ENCODE assay signal across 9 mouse cellular contexts in genomic region chr2:165407700-165408301, GRCm38 (mm10). TPM values are rescaled to one million over a fixed set of nuclear protein-coding genes. Genes with fewer than 3 reads are reported as not detected.
DNase-seq lines count a peak whose midpoint lies in the region; ATAC-seq and TF ChIP-seq lines count a peak whose summit lies in the region.
"Had no signal": no experiment of that assay in that cellular context is flagged by ENCODE, and none has a peak within 500 bp of the region (broad histone marks: within the 10 kb centered on the region; RNA-seq: fewer than 3 reads in every experiment).

No protein-coding gene starts in this region.

- no peak overlapping the region for H3K27ac ChIP-seq in intestine, postnatal 0 days (ENCODE audit: low read depth, low read length)
- H3K27ac ChIP-seq in intestine, embryonic 16.5 days (ENCODE audit: low read length), result no peak overlapping the region
- H3K27ac ChIP-seq: embryonic facial prominence, embryonic 15.5 days had no signal

- no peaks in the 10 kb centered on the region for H3K36me3 ChIP-seq in intestine, postnatal 0 days (ENCODE audit: control insufficient read depth, insufficient read depth)
- H3K36me3 ChIP-seq in intestine, embryonic 16.5 days (ENCODE audit: control insufficient read depth, insufficient read depth, low read length), result no peaks in the 10 kb centered on the region
- H3K36me3 ChIP-seq: embryonic facial prominence, embryonic 15.5 days had no signal

- intact Hi-C loops in left cerebral cortex, postnatal 36 days (cut with DNase I), result loop anchor here (2.0 kb wide), 1 partner anchor 17 kb away; no protein-coding TSS in a partner anchor

- H3K27me3 ChIP-seq in intestine, postnatal 0 days (replicated peaks; ENCODE audit: control insufficient read depth, insufficient read depth, low read length), result no peaks in the 10 kb centered on the region
- no peaks in the 10 kb centered on the region for H3K27me3 ChIP-seq in intestine, embryonic 16.5 days (replicated peaks; ENCODE audit: control insufficient read depth, insufficient read depth, low read length)
- H3K27me3 ChIP-seq: embryonic facial prominence, embryonic 15.5 days had no signal

- H3K4me3 ChIP-seq in intestine, postnatal 0 days (ENCODE audit: low read depth, low read length), result no peak overlapping the region
- H3K4me3 ChIP-seq in intestine, embryonic 16.5 days (ENCODE audit: low read length), result no peak overlapping the region
- H3K4me3 ChIP-seq: embryonic facial prominence, embryonic 15.5 days had no signal

- H3K4me2 ChIP-seq in intestine, postnatal 0 days (replicated peaks; ENCODE audit: low read depth), result no peak overlapping the region
- H3K4me2 ChIP-seq in intestine, embryonic 16.5 days (ENCODE audit: low read depth, low read length), result no peak overlapping the region
- H3K4me2 ChIP-seq: embryonic facial prominence, embryonic 15.5 days had no signal

- no peaks in the 10 kb centered on the region for H3K9me3 ChIP-seq in intestine, postnatal 0 days (ENCODE audit: control insufficient read depth)
- no peaks in the 10 kb centered on the region for H3K9me3 ChIP-seq in intestine, embryonic 16.5 days (ENCODE audit: control insufficient read depth, low read length)
- H3K9me3 ChIP-seq: embryonic facial prominence, embryonic 15.5 days had no signal

- ATAC-seq in intestine, postnatal 0 days, result no peak
- ATAC-seq in intestine, embryonic 16.5 days, result no peak
- 0 out of 2 replicates have a peak, but pooled peaks have one; percentile 30 for ATAC-seq in neutrophil, adult 5-6 weeks (ENCODE audit: extremely low read depth, insufficient number of reproducible peaks, low FRiP score, poor library complexity, severe bottlenecking)

- H3K4me1 ChIP-seq in intestine, postnatal 0 days (replicated peaks; ENCODE audit: control insufficient read depth, insufficient read depth, low read length), result no peaks in the 10 kb centered on the region
- peaks cover 7% of the 10 kb centered on the region; the same call in 1 of the 2 replicates for H3K4me1 ChIP-seq in intestine, embryonic 16.5 days (ENCODE audit: control insufficient read depth, insufficient read depth, low read length)
- H3K4me1 ChIP-seq: embryonic facial prominence, embryonic 15.5 days had no signal

- H3K9ac ChIP-seq in intestine, postnatal 0 days (ENCODE audit: low read depth, low read length), result no peak overlapping the region
- no peak overlapping the region for H3K9ac ChIP-seq in intestine, embryonic 16.5 days (ENCODE audit: low read depth, low read length)
- H3K9ac ChIP-seq: embryonic facial prominence, embryonic 15.5 days had no signal

- TF ChIP-seq CTCF in intestine, postnatal 0 days (IDR thresholded peaks at IDR 0.05; ENCODE audit: low read depth), result peak; percentile 77

- 43% methylated on average over 10 of the region's 10 CpGs for whole genome bisulfite sequencing in intestine, postnatal 0 days
- WGBS in intestine, embryonic 16.5 days, result 41% methylated on average over 10 of the region's 10 CpGs

- DNase-seq in Muller cell, postnatal 12 days (ENCODE audit: inconsistent ontology term), result peak; percentile 43
- DNase-seq in cerebellum, postnatal 10 days, result peak; percentile 82 to 84
- peak; percentile 38 to 71 for DNase-seq in heart, adult 9 months (ENCODE audit: low spot score in 2 of 2)
- DNase-seq in left cerebral cortex, postnatal 36 days (ENCODE audit: low spot score in 2 of 2), result peak; percentile 53 to 76
- DNase-seq in thymus, postnatal 36 days, result peak; percentile 51 to 67

RNA-seq across cellular contexts. Expression of gene Ocstamp, which starts 7.6 kb away (rescaled TPM):
- polyA plus RNA-seq in intestine, postnatal 0 days (2015; fragmentation: Nextera tagmentation; extraction: Ambion mirVana), result 1.7 and 1.8 TPM in 2 replicates
- 1.1 TPM in 2 replicates for polyA plus RNA-seq in intestine, embryonic 16.5 days (2015; fragmentation: Nextera tagmentation; extraction: Ambion mirVana)
- total RNA-seq in left cerebral cortex, postnatal 36 days (2021), result not detected
- not detected in 2 replicates for total RNA-seq in neutrophil, adult 5-6 weeks (2017)

RNA-seq across cellular contexts. Expression of gene Zfp334, which starts 19.7 kb away (rescaled TPM):
- polyA plus RNA-seq in intestine, postnatal 0 days (2015; fragmentation: Nextera tagmentation; extraction: Ambion mirVana), result 0.82 and 0.90 TPM in 2 replicates
- polyA plus RNA-seq in intestine, embryonic 16.5 days (2015; fragmentation: Nextera tagmentation; extraction: Ambion mirVana), result 3.6 TPM in 2 replicates
- 10 to 100 TPM; 13.2 to 15.4 TPM for total RNA-seq in left cerebral cortex, postnatal 36 days (2021)
- total RNA-seq in neutrophil, adult 5-6 weeks (2017), result not detected in 2 replicates

RNA-seq across cellular contexts. Expression of gene Zfp663, which starts 39.3 kb away (rescaled TPM):
- polyA plus RNA-seq in intestine, postnatal 0 days (2015; fragmentation: Nextera tagmentation; extraction: Ambion mirVana), result 0.23 and 0.44 TPM in 2 replicates
- polyA plus RNA-seq in intestine, embryonic 16.5 days (2015; fragmentation: Nextera tagmentation; extraction: Ambion mirVana), result 0.45 and 0.64 TPM in 2 replicates
- total RNA-seq in left cerebral cortex, postnatal 36 days (2021), result not detected
- total RNA-seq in neutrophil, adult 5-6 weeks (2017), result not detected in 2 replicates

Comparison
In these comparisons a context has a peak if more than half of its experiments do, and no peak if none do; other contexts are left out.
1. RNA of gene Zfp334, which starts 19.7 kb away (total RNA-seq): 13.2 to 15.4 TPM in left cerebral cortex, postnatal 36 days; not detected in neutrophil, adult 5-6 weeks; every median in the first group is over 10 times any median in the second.
2. Peak in every context shown above with its lines, with median percentiles within 50 percentile points of each other: DNase-seq.